Mouse (Mus musculus): ENCODE data around the gene Pmm1.
"Not testable (repeated sequence)": the region's sequence is repeated elsewhere in the genome, so short reads cannot be mapped to it uniquely, and the experiment has no call there.

Gene Pmm1

DNA sequence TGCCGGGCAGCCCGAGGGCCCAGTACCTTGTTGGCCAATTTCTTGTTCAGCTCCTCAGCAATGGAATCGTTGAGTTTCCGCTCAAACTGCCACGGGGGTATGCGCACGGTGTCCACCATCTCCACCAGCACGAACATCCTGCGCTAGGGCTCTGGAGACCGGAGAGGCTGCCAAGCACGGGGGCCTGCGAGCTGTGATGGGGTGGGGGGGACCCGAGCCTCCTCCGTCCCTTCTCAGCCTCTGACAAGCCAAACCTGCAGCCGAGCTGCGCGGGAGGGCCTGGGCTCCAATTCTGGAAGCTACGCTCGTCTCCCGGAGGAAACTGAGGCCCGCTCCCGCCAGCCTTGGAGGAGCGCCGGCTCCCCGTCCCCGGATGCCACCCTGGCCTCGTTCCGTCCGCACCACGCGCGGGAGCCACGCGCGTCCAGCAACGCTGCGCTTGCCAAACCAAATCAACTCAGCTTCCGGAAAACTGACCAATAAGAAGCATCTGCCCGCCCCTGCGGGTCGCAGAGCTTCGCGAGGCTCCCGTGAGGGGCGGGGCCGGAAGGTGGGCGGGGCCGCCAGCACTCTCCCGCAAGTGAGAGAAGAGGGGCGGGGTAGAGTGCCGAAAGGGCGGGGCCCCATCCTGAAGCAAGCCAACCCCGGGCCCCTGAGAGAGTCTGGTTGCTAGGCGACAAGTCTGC lies 34.8 kb downstream of the Pmm1 start, which contains the start of gene Polr3h:
TSS of gene Polr3h (minus strand) at position 481 of the 686 bp plus-strand sequence.
- DNase-seq, result peak; percentile 97

DNA sequence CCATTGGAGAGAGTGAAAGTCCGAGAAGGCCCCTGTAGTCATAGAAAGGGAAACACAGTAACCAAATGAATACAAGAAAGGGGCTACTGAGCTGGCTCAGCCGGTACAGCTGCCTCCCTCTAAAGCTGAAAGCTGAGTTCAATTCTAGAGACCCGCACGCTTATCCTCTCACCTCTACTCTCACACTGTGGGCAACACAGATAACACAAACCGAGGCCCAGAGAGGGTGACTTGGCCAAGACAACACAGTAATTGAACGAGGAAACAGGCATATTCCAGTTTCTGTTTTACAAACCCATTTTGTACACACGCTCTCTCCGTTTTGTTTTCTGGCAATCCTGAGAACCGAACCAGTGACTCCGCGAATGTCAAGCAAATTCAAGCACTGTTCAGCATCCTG lies 35.8 kb downstream of the Pmm1 start:
- DNase-seq, result no peak

DNA sequence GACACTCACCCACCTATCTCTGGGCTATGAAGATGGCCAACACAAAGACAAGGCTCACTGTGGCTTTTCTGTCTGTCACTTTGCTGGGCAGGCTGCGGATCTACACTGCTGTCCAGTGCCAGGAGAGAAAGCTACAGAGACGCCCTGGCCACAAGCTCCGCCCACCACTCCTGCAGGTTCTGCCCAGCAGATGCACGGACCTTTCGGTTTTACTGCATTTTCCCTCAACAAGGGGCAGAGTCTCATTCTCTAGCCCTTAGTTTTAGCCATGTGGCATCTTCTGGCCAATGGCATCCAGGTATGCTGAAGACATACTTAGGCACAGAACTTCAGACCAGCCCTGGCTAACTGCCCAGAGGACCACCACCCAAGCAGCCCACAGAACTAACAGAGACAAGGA lies 39.5 kb downstream of the Pmm1 start:
- DNase-seq, result no peak

DNA sequence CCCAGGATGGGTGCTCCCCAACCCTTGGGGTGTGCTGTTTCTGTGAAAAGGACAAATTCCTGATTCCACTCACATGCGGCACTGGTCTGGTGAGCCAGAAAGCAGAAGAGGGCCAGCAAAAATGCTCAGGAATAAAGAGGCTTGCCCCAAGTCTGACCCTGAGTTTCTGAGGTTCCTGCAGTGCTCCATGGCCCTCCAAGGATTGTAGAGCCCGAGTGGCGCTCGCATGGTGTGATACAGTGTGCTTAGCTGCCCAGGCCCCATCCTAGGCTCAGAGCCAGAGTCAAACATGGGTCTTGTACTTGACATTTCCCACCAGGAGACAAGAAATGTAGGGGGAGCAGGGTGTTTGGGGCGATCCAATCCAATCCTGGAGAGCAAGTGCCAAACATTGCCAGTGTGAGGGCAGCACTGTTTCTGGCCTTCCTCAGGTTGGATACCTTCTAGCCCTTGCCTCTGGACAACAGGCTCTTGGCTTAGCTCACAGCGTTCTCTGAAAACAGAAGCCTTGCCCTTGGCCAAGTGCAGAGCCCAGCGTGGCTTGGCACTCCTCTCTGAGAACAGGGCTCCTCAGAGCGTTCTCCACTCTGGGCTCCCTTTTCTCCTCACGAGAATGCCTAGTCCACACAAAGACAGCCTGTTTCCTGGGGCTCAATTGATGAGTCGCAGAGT lies 40.0 kb downstream of the Pmm1 start:
- no peak for DNase-seq

DNA sequence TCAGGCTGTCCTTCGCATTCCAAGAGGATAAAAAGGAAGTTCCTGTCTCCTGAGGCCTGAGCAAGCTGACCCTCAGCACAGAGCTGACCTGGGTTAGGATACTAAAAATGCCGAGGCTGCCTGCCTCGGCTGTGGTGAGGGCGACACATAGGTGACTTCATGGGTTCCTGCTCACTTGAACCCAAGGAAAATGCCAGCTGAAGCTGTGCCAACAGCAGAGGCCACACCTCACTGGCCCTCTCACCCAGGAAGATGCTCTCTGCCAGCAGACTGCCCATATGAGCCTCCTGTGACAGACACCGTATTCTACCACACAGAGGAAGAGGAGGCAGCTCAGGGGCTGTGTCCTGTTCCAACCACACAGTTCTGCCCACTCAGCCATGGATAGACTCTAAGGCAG lies 41.7 kb downstream of the Pmm1 start:
- DNase-seq, result no peak

DNA sequence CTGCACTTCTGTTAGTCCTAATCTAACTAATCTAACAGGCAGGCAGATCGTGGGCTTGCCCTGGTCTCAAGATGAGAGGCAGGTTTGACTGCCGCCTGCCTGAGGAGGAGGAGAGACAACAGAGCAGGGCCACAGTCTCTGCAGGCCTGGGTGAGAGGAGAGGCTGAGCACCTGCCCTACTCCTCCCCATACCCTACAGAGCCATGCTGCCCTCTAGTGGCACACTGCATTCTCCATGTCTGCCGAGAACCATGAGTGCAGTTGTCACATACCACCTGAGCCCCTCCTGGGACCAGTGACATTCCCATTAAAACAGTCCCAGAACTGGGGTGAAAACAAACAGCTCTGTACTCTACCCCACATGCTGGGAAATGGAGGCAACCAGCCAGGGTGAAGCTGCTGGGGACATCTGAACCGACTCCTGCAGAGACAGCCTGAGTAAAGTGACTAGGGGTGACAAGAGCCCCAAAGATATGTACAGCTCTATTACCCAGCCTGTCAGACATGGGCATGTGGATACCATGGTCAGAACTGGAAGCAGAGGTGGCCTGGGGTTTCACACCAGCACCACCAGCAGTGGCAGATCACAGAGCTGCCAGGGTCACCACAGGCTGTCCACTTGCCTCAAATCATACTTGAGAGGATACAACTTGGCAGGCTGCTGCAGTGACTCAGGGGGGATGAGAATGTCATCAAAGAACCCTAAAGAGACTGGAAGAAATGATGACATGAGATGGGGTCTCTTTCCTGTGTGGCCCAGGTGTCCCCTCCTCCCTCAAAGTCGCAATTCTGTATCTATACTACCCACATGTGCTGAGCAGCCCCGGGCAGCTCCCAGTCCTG lies 42.9 kb downstream of the Pmm1 start:
- peak; percentile 77 for DNase-seq

DNA sequence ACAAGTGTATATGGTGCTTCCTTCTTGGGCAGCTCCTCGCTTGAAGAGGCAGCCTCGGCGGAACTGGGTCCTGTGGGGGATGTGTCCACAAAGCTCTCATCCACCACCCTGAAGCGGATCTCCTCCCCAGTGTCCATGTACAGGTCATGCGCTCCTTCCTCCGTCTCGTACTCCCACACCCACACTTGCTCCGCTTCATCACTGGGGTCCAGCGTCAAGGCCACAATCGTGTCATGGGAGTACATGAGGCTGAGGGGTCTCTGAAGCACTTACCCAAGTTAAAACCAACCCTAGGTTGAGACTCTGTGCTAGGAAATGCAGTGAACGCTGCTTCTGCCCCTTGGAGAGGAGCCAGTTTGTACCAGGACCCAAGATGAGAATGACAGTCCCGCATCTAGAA lies 43.5 kb downstream of the Pmm1 start:
- no peak for DNase-seq

DNA sequence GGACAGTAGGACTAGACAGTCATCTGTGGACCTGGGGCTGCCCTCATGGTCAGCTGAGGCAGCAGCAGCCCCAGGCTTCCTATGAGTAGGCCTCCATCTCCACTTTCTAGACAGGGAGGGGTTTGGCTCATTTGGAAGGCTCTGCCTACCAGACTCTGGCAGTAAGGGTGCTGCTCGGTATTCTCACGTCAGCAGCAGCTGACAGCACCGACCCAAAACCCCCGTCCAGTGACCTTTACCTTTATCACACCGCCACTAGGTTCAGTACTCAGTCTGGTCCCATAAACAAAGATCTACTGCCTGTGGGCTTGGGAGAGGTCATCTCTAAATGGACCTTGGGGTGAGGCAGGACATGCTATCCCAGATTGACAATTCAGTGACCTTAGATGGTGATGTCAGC lies 45.1 kb downstream of the Pmm1 start:
- DNase-seq, result no peak

DNA sequence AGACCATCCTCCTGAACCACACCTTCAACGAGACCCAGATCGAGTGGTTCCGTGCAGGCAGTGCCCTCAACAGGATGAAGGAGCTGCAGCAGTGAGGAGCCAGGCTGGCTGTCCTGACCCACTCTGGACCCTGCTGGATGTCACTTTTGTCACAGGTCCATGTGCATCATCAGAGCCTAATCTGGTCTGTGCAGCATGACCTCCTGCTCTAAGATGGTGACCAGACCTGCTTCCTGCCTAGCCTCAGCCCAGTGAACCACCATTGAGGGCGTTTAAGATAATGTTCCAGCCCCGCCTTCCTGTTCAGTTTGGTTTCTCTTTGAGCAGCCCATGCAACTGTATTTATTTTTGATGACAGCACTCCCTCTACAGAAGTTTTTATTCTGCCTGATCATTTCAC lies 46.1 kb downstream of the Pmm1 start:
- DNase-seq, result no peak

DNA sequence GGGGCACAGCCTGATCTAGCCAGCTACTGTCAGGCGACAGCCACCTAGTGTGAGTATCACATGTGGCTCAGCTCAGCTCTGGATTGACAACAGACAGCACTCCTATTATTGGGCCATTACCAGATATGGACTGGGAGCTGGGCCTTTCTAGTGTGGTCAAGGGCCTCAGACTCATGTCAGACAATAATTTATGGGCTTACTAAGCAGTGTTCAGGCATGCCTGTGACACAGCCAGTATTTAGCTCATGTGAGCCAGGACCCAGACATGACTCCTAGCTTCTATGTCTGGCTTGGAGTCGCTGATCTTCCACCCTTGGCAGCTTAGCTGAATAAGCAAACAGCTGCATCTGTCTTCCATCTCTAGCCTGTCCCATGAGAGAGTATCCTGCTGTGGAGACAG lies 48.2 kb downstream of the Pmm1 start:
- no peak for DNase-seq

DNA sequence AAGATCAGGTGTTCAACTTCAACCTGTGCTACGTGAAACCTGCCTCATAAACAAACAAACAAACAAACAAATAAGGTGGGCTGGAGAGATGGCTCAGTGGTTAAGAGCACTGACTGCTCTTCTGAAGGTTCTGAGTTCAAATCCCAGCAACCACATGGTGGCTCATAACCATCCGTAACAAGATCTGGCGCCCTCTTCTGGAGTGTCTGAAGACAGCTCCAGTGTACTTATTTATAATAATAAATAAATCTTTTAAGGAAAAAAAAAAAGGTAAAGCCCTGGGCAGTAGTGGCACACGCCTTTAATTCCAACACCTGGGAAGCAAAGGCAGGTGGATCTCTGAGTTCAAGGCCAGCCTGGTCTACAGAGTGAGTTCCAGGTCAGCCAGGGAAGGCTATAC lies 52.0 kb downstream of the Pmm1 start:
- DNase-seq, result not testable (repeated sequence)

DNA sequence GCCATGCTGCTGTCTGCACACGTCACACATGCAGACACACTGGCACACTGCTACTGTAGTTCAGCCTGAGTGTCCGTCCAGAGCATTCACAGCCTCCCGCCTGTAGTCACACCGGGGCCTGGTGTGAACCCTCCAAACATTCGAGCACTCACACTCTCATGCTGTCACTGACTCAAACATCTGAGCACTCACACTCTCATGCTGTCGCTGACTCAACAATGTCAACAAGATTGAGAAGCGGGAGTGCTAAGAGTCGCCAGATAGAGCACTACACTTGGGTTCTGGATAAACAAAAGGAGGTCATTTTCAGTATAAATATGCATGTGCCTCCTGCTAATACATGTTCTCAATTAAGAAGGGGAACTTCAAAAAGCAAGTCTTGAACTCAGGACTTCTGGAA lies 52.8 kb downstream of the Pmm1 start:
- no peak for DNase-seq

DNA sequence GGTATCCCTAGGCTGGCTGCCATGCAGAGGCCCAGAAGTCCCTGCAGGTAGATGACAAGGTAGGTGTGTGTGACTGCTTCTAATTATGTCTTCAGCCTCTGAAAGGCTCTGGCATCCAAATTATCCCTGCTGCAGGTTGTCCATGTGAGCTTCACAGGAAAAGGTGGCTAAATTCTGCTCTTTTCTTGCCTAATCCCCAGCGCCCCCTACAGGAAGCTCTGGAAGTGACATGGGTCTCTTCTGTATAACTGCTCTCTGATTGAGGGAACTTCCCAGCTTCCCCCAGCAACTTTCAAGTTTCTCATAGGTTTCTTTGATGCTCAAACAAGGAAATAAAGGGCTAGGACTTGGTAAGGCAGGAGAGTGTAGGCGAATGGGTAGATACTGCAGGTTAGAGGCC lies 55.8 kb downstream of the Pmm1 start:
- DNase-seq, result peak; percentile 70

Data from right cerebral cortex, adult 18-20 months (tissue).